Mouse (Mus musculus) C2C12 (cell line): ENCODE measurements around the gene Apoc1.

Experiments
- CEBPB ChIP-seq: IDR thresholded peaks from one replicate; pipeline ENCODE4 v1.6.1; 2011; ENCODE audit warnings: low read depth, mild to moderate bottlenecking, control low read depth, moderate library complexity
- CTCF ChIP-seq: IDR thresholded peaks from one replicate; pipeline ENCODE4 v1.5.1; 2011; ENCODE audit not compliant: control insufficient read depth, insufficient read depth, insufficient read length
- MAX ChIP-seq: IDR thresholded peaks from one replicate; pipeline ENCODE4 v1.6.1; 2011; ENCODE audit warnings: mild to moderate bottlenecking, control low read depth
- MYOD1 ChIP-seq: IDR thresholded peaks from one replicate; pipeline ENCODE4 v1.6.1; 2011; ENCODE audit warnings: low read depth; ENCODE audit not compliant: control insufficient read depth, insufficient read length
- MYOG ChIP-seq: IDR thresholded peaks from one replicate; pipeline ENCODE4 v1.6.1; 2011; ENCODE audit not compliant: control insufficient read depth, insufficient read length; ENCODE audit errors: extremely low read depth
- USF1 ChIP-seq: IDR thresholded peaks from one replicate; pipeline ENCODE4 v1.6.1; 2011; ENCODE audit warnings: low read depth, mild to moderate bottlenecking, control low read depth, moderate library complexity

DNA sequence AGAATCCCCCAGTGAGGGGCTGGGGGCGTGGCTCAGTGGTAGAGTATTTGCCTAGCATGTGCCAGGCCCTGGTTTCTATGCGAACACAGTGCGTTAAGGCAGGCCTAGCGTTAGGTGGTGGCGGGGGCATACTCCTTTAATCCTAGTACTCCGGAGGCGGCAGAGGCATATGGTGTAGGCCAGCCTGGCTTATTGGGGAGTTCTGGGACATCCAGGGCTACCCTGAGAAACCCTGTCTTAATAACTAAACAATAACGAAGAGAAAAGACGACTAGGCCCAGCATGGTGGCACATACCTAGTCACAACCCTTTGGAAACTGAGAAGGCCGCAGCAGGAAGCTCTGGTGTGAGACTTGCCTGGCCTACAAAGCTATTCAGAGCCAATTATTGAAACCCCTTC lies 4.4 kb downstream of the Apoc1 start:
- TF ChIP-seq CTCF (no peak), CEBPB (no peak), MYOG (no peak), MAX (no peak), USF1 (no peak), MYOD1 (no peak)
